Mouse (Mus musculus) CH12.LX (cell line): Measurements from ENCODE around the gene Tctn3. TPM values are rescaled to one million over a fixed set of nuclear protein-coding genes. Genes with fewer than 3 reads are reported as not detected.

Source experiments
- DNase-seq: peaks from one replicate; pipeline ENCODE4 v3.0.0-alpha.2; 2013; ENCODE audit errors: extremely low read depth
- H3K27ac ChIP-seq: 2 replicates; pipeline ENCODE4 v1.5.1; 2012; ENCODE audit warnings: low read depth, mild to moderate bottlenecking, control low read depth, moderate library complexity; ENCODE audit not compliant: insufficient read depth
- H3K27me3 ChIP-seq: replicated peaks from 2 replicates; pipeline ENCODE3; 2012; ENCODE audit warnings: inconsistent platforms
- H3K36me3 ChIP-seq, 2 experiments: replicated peaks in 1 of 2; 2 replicates each; pipeline versions ENCODE3 to v1.6.1; 2012; ENCODE audit warnings: inconsistent platforms in 1 of 2, low read length in 1 of 2, mild to moderate bottlenecking in 1 of 2, mixed read lengths in 1 of 2, moderate library complexity in 1 of 2; ENCODE audit not compliant: control insufficient read depth in 1 of 2, insufficient read depth in 1 of 2
- H3K4me1 ChIP-seq, 2 experiments: 2 replicates each; pipeline ENCODE4 v1.6.1; 2012; ENCODE audit warnings: inconsistent platforms in 1 of 2, moderate library complexity in 1 of 2; ENCODE audit not compliant: insufficient read depth in 2 of 2, control insufficient read depth in 1 of 2
- H3K4me2 ChIP-seq: 2 replicates; pipeline ENCODE4 v1.6.1; 2012; ENCODE audit warnings: low read depth, mild to moderate bottlenecking, control low read depth; ENCODE audit not compliant: poor library complexity, insufficient read depth, severe bottlenecking
- H3K4me3 ChIP-seq, 3 experiments: fragments of 150-350 bp in 1 of 3; sonication (generic) in 1 of 3; replicated peaks in 1 of 3; 2 replicates each; pipeline versions ENCODE3 to v1.5.1; 2011 to 2012; ENCODE audit warnings: low read depth in 2 of 3, low read length in 2 of 3, mild to moderate bottlenecking in 2 of 3, moderate library complexity in 2 of 3, control low read depth in 1 of 3, improper control_type of control experiment in 1 of 3, inconsistent platforms in 1 of 3, mixed read lengths in 1 of 3; ENCODE audit not compliant: poor library complexity in 1 of 3
- H3K79me2 ChIP-seq: replicated peaks from 2 replicates; pipeline ENCODE4 v1.6.1; 2012; ENCODE audit warnings: mild to moderate bottlenecking, moderate library complexity; ENCODE audit not compliant: control insufficient read depth, poor library complexity, insufficient read depth, severe bottlenecking; ENCODE audit errors: extremely low read depth
- H3K9ac ChIP-seq: 2 replicates; pipeline ENCODE4 v1.6.1; 2012; ENCODE audit warnings: low read depth, mild to moderate bottlenecking, control low read depth, moderate library complexity; ENCODE audit not compliant: insufficient read depth
- H3K9me3 ChIP-seq: replicated peaks from 2 replicates; pipeline ENCODE3; 2012; ENCODE audit warnings: low read length, inconsistent platforms, mixed read lengths
- BHLHE40 ChIP-seq: IDR thresholded peaks from 2 replicates; pipeline ENCODE4 v1.6.1; 2011; ENCODE audit warnings: mild to moderate bottlenecking, low read depth, low read length, improper control_type of control experiment
- CHD2 ChIP-seq: IDR thresholded peaks from 2 replicates; pipeline ENCODE4 v1.6.1; 2011; ENCODE audit warnings: low read length, improper control_type of control experiment
- EP300 ChIP-seq: IDR thresholded peaks from 2 replicates; pipeline ENCODE4 v1.6.1; 2011; ENCODE audit warnings: low read length, improper control_type of control experiment
- GABPA ChIP-seq: IDR thresholded peaks from 2 replicates; pipeline ENCODE4 v1.6.1; 2012; ENCODE audit warnings: low read depth, low read length, improper control_type of control experiment, inconsistent platforms; ENCODE audit not compliant: insufficient replicate concordance
- HCFC1 ChIP-seq: IDR thresholded peaks from 2 replicates; pipeline ENCODE4 v1.6.1; 2012; ENCODE audit warnings: low read depth, mild to moderate bottlenecking, inconsistent platforms, low read length, improper control_type of control experiment
- IRF4 ChIP-seq: IDR thresholded peaks from 2 replicates; pipeline ENCODE4 v1.6.1; 2014; ENCODE audit warnings: low read depth, mild to moderate bottlenecking, inconsistent platforms, low read length, improper control_type of control experiment
- KAT2A ChIP-seq: IDR thresholded peaks from 2 replicates; pipeline ENCODE4 v1.6.1; 2012; ENCODE audit warnings: low read length, improper control_type of control experiment, inconsistent platforms; ENCODE audit not compliant: insufficient replicate concordance
- MAFK ChIP-seq: IDR thresholded peaks from 2 replicates; pipeline ENCODE4 v1.6.1; 2011; ENCODE audit warnings: low read length, improper control_type of control experiment; ENCODE audit not compliant: insufficient replicate concordance
- MEF2A ChIP-seq: IDR thresholded peaks from 2 replicates; pipeline ENCODE4 v1.6.1; 2014; ENCODE audit warnings: low read depth, mild to moderate bottlenecking, inconsistent platforms, low read length, improper control_type of control experiment, borderline replicate concordance
- MXI1 ChIP-seq: IDR thresholded peaks from 2 replicates; pipeline ENCODE4 v1.6.1; 2011; ENCODE audit warnings: mild to moderate bottlenecking, low read depth, low read length, improper control_type of control experiment
- MYC ChIP-seq: IDR thresholded peaks from 2 replicates; pipeline ENCODE4 v1.6.1; 2011; ENCODE audit warnings: low read depth, mild to moderate bottlenecking, improper control_type of control experiment, low read length
- NELFE ChIP-seq: IDR thresholded peaks from 2 replicates; pipeline ENCODE4 v1.6.1; 2011; ENCODE audit warnings: low read depth, low read length, improper control_type of control experiment
- PAX5 ChIP-seq: IDR thresholded peaks from 2 replicates; pipeline ENCODE4 v1.6.1; 2012; ENCODE audit warnings: low read length, inconsistent platforms, mixed read lengths
- POLR2A ChIP-seq: IDR thresholded peaks from 2 replicates; pipeline ENCODE4 v1.6.1; 2011; ENCODE audit warnings: low read depth, mild to moderate bottlenecking, improper control_type of control experiment, low read length
- RAD21 ChIP-seq: IDR thresholded peaks from 2 replicates; pipeline ENCODE4 v1.6.1; 2011; ENCODE audit warnings: low read depth, mild to moderate bottlenecking, low read length, improper control_type of control experiment, moderate library complexity
- RCOR1 ChIP-seq: conservative IDR thresholded peaks from 2 replicates; pipeline ENCODE4 v1.6.1; 2012; ENCODE audit warnings: low read depth, mild to moderate bottlenecking, inconsistent platforms, low read length, improper control_type of control experiment
- SMC3 ChIP-seq: IDR thresholded peaks from 2 replicates; pipeline ENCODE4 v1.6.1; 2011; ENCODE audit warnings: low read depth, low read length, improper control_type of control experiment
- TBP ChIP-seq: conservative IDR thresholded peaks from 2 replicates; pipeline ENCODE4 v1.6.1; 2011; ENCODE audit warnings: low read depth, low read length, improper control_type of control experiment
- UBTF ChIP-seq: IDR thresholded peaks from 2 replicates; pipeline ENCODE4 v1.6.1; 2012; ENCODE audit warnings: low read depth, mild to moderate bottlenecking, inconsistent platforms, low read length, improper control_type of control experiment, moderate library complexity
- ZKSCAN1 ChIP-seq: IDR thresholded peaks from 2 replicates; pipeline ENCODE4 v1.6.1; 2012; ENCODE audit warnings: low read depth, inconsistent platforms, low read length, improper control_type of control experiment, borderline replicate concordance
- ZNF384 ChIP-seq: IDR thresholded peaks from 2 replicates; pipeline ENCODE4 v1.6.1; 2012; ENCODE audit warnings: low read depth, low read length, improper control_type of control experiment, inconsistent platforms
- dilution Hi-C: fragments of 300-500 bp; cut with MboI; formaldehyde crosslinking; loops from 2 replicates; pipeline ENCODE4 v1.14.3; 2020; ENCODE audit warnings: low sequenced_read_pairs; ENCODE audit not compliant: extremely low pct_unique_long_range_greater_than_20kb, extremely low pct_ligation_motif_present
- in situ Hi-C: fragments of 300-500 bp; cut with MboI; formaldehyde crosslinking; loops from 3 replicates; pipeline ENCODE4 v1.14.3; 2019; ENCODE audit warnings: low sequenced_read_pairs, low pct_ligation_motif_present, low pct_unique_long_range_greater_than_20kb, mixed read lengths
- polyA plus RNA-seq: library from polyadenylated mRNA; unstranded; fragments of >175 nt; gene quantifications from 2 replicates; pipeline ENCODE4 v1.2.1, GENCODE M21; 2012; ENCODE audit warnings: low read depth; ENCODE audit not compliant: insufficient read length
- total RNA-seq, 2 experiments: library from RNA; depleted of rRNA; stranded (reverse); fragments of 300-350 nt in 1 of 2; fragments of >200 nt in 1 of 2; gene quantifications; 2 replicates each; pipeline ENCODE4 v1.2.3; 2012 to 2014

The Tctn3 gene
- total and polyA plus RNA-seq, 3 experiments = 6.4 to 10.6 (median 9.9) TPM

DNA sequence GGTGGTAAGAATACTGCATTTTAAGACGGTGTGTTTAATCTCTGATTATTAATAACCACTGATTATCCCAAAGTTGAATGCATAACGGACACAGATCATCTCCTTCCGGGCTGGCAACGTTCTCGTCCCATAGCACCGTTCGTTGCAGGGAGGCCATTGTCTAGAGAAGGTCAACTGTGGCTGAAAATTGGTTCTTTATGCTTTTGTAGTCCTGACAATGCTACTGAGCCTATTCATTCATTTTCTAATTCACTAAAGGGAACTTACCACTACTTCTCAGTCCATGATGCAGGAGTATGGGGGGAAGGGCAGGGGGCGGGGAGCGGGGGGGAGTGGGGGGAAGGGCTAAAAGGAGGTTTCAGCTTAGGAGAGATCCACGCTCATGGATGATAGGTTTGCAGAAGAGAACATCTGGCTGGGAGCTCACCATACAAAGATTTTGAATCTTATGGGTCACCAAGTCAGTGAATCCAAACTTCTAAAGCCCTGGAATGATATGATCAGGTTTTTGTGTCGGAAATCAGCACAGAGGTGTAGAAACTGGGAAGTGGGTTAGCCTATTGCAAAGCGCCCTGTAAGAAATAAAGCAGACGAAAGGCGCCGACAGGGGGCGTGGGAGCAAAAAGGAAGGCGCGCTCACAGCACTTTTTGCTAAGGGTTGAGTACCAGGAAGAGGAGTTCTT lies 23.0 kb downstream of the Tctn3 start (continued):
- TF ChIP-seq KAT2A (0 out of 2 replicates have a peak, but pooled peaks have one; percentile 21), MEF2A (peak; percentile 59; the same call in 1 of the 2 replicates), CHD2 (peak; percentile 94), RCOR1 (peak; percentile 10), ZNF384 (peak; percentile 29), NELFE (peak; percentile 72), PAX5 (no peak)

DNA sequence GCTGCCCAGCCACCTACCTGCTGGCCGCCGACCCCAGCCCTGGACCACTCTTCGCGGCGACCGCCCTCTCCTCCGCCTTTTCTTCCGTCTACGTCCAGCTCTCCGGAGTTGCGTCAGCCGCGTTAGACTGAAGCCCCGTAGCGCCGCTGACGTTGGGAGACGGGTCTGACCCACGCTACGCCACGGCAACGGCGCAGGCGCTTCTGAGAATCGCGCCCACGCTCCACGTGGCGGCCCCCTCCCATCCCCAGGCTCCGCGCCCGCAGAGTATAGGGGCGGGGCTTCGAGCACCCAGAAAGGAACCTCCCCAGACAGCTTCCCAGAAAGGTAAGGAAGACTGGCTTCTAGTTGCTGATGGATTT lies 23.8 kb downstream of the Tctn3 start, which contains the start of gene Aldh18a1:
Gene Aldh18a1, minus strand, starts transcription at position 171 of the 362 bp plus-strand sequence.
- dilution Hi-C loops (no loop called here), in situ Hi-C loops (no loop called here)
- Histone ChIP-seq H3K4me2 (peak within 1 kb of the TSS; percentile 81), H3K79me2 (peaks cover 39% of the 10 kb centered on the region), H3K36me3 (peaks cover 28 to 56% of the 10 kb centered on the region in 2 experiments), H3K27ac (peak within 1 kb of the TSS; percentile 76), H3K9me3 (no peaks in the 10 kb centered on the region), H3K4me1 (peaks cover 7 to 39% of the 10 kb centered on the region in 2 experiments; a peak in 3 of 4 replicates), H3K9ac (peak within 1 kb of the TSS; percentile 95), H3K4me3 (peak within 1 kb of the TSS; percentile 95 to 99 (median 96)), H3K27me3 (no peaks in the 10 kb centered on the region)
- DNase-seq = peak; percentile 94
- no peak for TF ChIP-seq HCFC1
- TF ChIP-seq TBP = no peak
- no peak for TF ChIP-seq IRF4
- TF ChIP-seq EP300 = no peak
- peak; percentile 81; the same call in 1 of the 2 replicates for TF ChIP-seq MYC
- TF ChIP-seq MXI1 = peak; percentile 64; the same call in 1 of the 2 replicates
- TF ChIP-seq SMC3 = no peak
- no peak for TF ChIP-seq MAFK
- TF ChIP-seq RAD21 = no peak
- no peak for TF ChIP-seq UBTF
- TF ChIP-seq POLR2A = peak; percentile 72
- TF ChIP-seq GABPA = no peak
- TF ChIP-seq ZKSCAN1 = no peak
- TF ChIP-seq MEF2A = no peak
- TF ChIP-seq BHLHE40 = no peak
